Mouse (Mus musculus) small intestine, adult 2 months (tissue): ENCODE measurements around the gene Cmah. TPM values are rescaled to one million over a fixed set of nuclear protein-coding genes. Genes with fewer than 3 reads are reported as not detected.

Experiments used
- H3K27ac ChIP-seq: fragments of 200-500 bp; 2 replicates; pipeline ENCODE4 v1.5.1; 2012; ENCODE audit warnings: low read depth, low read length, control low read depth, inconsistent platforms; ENCODE audit not compliant: insufficient read depth
- H3K27me3 ChIP-seq: fragments of 200-500 bp; 2 replicates; pipeline ENCODE4 v1.6.1; 2012; ENCODE audit warnings: mild to moderate bottlenecking, moderate library complexity, low read length, inconsistent platforms; ENCODE audit not compliant: control insufficient read depth, insufficient read depth
- H3K36me3 ChIP-seq: fragments of 200-500 bp; 2 replicates; pipeline ENCODE4 v1.6.1; 2012; ENCODE audit warnings: mild to moderate bottlenecking, low read length, control low read depth, inconsistent platforms; ENCODE audit not compliant: control insufficient read depth, insufficient read depth
- H3K4me1 ChIP-seq: fragments of 200-500 bp; 2 replicates; pipeline ENCODE4 v1.6.1; 2012; ENCODE audit warnings: low read length, inconsistent platforms, mixed read lengths; ENCODE audit not compliant: control insufficient read depth, insufficient read depth, insufficient read length
- H3K4me3 ChIP-seq: fragments of 200-500 bp; 2 replicates; pipeline ENCODE4 v1.5.1; 2012; ENCODE audit warnings: low read depth, mild to moderate bottlenecking, control low read depth, inconsistent platforms, low read length, moderate library complexity
- CTCF ChIP-seq: fragments of 200-500 bp; IDR thresholded peaks from 2 replicates; pipeline ENCODE4 v1.5.1; 2012; ENCODE audit warnings: low read depth, mild to moderate bottlenecking, control low read depth, inconsistent platforms, low read length, moderate library complexity, mixed read lengths; ENCODE audit not compliant: insufficient replicate concordance, insufficient read length; ENCODE audit errors: extremely low read depth
- POLR2A ChIP-seq: fragments of 200-500 bp; IDR thresholded peaks from 2 replicates; pipeline ENCODE4 v1.6.1; 2012; ENCODE audit warnings: low read depth, mild to moderate bottlenecking, control low read depth, inconsistent platforms, low read length, moderate library complexity
- WGBS: fragments of 180-500 bp; shearing (Covaris S2); methylation state at CpG from one replicate; pipeline ENCODE4 v1.1.7; 2018; 5-methylcytosine and 5-hydroxymethylcytosine counted together
- polyA plus RNA-seq: library from polyadenylated mRNA; depleted of rRNA; stranded (reverse); fragments of >200 nt; gene quantifications from 2 replicates; pipeline ENCODE4 v1.2.3, GENCODE M21; 2012

The Cmah gene
- polyA plus RNA-seq, 1 experiment, result 0.70 TPM

- Histone ChIP-seq H3K4me1 (peaks cover 2% of the 10 kb centered on the region; the same call in 1 of the 2 replicates), H3K27ac (no peak overlapping the region), H3K4me3 (no peak overlapping the region), H3K36me3 (no peaks in the 10 kb centered on the region), H3K27me3 (no peaks in the 10 kb centered on the region)
- TF ChIP-seq CTCF (no peak), POLR2A (no peak)
- WGBS, result 55% methylated on average over 7 of the region's 7 CpGs
Measured at GRCm38 (mm10) chr13:24375320-24376203, 48.4 kb downstream of the Cmah start.

GRCm38 (mm10) chr13:24380713-24381112, 53.5 kb downstream of the Cmah start:
- H3K36me3 ChIP-seq, result no peaks in the 10 kb centered on the region
- TF ChIP-seq CTCF, result no peak
- no peak for TF ChIP-seq POLR2A
- no peaks in the 10 kb centered on the region for H3K27me3 ChIP-seq
- no peak overlapping the region for H3K27ac ChIP-seq
- WGBS, result 72% methylated on average over 6 of the region's 6 CpGs
- no peak overlapping the region for H3K4me3 ChIP-seq
- peaks cover under 1% of the 10 kb centered on the region; the same call in 1 of the 2 replicates for H3K4me1 ChIP-seq

- Histone ChIP-seq H3K4me3 (no peak overlapping the region), H3K4me1 (no peaks in the 10 kb centered on the region), H3K27ac (no peak overlapping the region), H3K27me3 (no peaks in the 10 kb centered on the region), H3K36me3 (no peaks in the 10 kb centered on the region)
- TF ChIP-seq CTCF (no peak), POLR2A (no peak)
- WGBS, result 92% methylated on average over 3 of the region's 3 CpGs
Measured at GRCm38 (mm10) chr13:24383885-24384284, 56.7 kb downstream of the Cmah start.

- WGBS, result 60% methylated on average over 5 of the region's 5 CpGs
- TF ChIP-seq POLR2A (no peak), CTCF (no peak)
- no peaks in the 10 kb centered on the region; the same call in 1 of the 2 replicates for H3K4me1 ChIP-seq
- no peak overlapping the region for H3K27ac ChIP-seq
- no peaks in the 10 kb centered on the region for H3K36me3 ChIP-seq
- no peak overlapping the region for H3K4me3 ChIP-seq
- no peaks in the 10 kb centered on the region for H3K27me3 ChIP-seq
Measured at GRCm38 (mm10) chr13:24391892-24392291, 64.7 kb downstream of the Cmah start.

- 33% methylated on average over 4 of the region's 4 CpGs for WGBS
- Histone ChIP-seq H3K27ac (no peak overlapping the region), H3K4me1 (no peaks in the 10 kb centered on the region; the same call in 1 of the 2 replicates), H3K27me3 (no peaks in the 10 kb centered on the region), H3K4me3 (no peak overlapping the region), H3K36me3 (no peaks in the 10 kb centered on the region)
- no peak for TF ChIP-seq POLR2A
- no peak for TF ChIP-seq CTCF
Measured at GRCm38 (mm10) chr13:24392655-24393054, 65.5 kb downstream of the Cmah start.

GRCm38 (mm10) chr13:24393055-24393454, 65.9 kb downstream of the Cmah start:
- 26% methylated on average over 4 of the region's 4 CpGs for WGBS

GRCm38 (mm10) chr13:24395815-24396214, 68.6 kb downstream of the Cmah start:
- no peak for TF ChIP-seq POLR2A
- no peak for TF ChIP-seq CTCF
- H3K4me1 ChIP-seq, result no peaks in the 10 kb centered on the region; the same call in 1 of the 2 replicates
- no peak overlapping the region for H3K27ac ChIP-seq
- no peaks in the 10 kb centered on the region for H3K27me3 ChIP-seq
- 25% methylated on average over 4 of the region's 4 CpGs for WGBS
- no peak overlapping the region for H3K4me3 ChIP-seq
- no peaks in the 10 kb centered on the region for H3K36me3 ChIP-seq

More at GRCm38 (mm10) chr13:24393055-24393454, 65.9 kb downstream of the Cmah start:
- Histone ChIP-seq H3K27ac (no peak overlapping the region), H3K4me1 (no peaks in the 10 kb centered on the region; the same call in 1 of the 2 replicates), H3K36me3 (no peaks in the 10 kb centered on the region), H3K4me3 (no peak overlapping the region), H3K27me3 (no peaks in the 10 kb centered on the region)
- TF ChIP-seq POLR2A (no peak), CTCF (no peak)
